Mouse (Mus musculus) testis, adult 2 months (tissue): ENCODE results near the gene Rbfox2. TPM values are rescaled to one million over a fixed set of nuclear protein-coding genes. Genes with fewer than 3 reads are reported as not detected.
"Not testable (repeated sequence)": the region's sequence is repeated elsewhere in the genome, so short reads cannot be mapped to it uniquely, and the experiment has no call there.

ENCODE experiments used
- H3K27ac ChIP-seq: fragments of 200-500 bp; 2 replicates; pipeline ENCODE4 v1.5.1; 2012; ENCODE audit warnings: low read depth, low read length; ENCODE audit not compliant: control insufficient read depth, insufficient read depth
- H3K27me3 ChIP-seq: fragments of 200-500 bp; 2 replicates; pipeline ENCODE4 v1.6.1; 2012; ENCODE audit warnings: mild to moderate bottlenecking, low read length, moderate library complexity; ENCODE audit not compliant: control insufficient read depth, insufficient read depth
- H3K36me3 ChIP-seq: fragments of 200-500 bp; 2 replicates; pipeline ENCODE4 v1.6.1; 2012; ENCODE audit warnings: mild to moderate bottlenecking, low read length; ENCODE audit not compliant: control insufficient read depth, insufficient read depth
- H3K4me1 ChIP-seq: fragments of 200-500 bp; 2 replicates; pipeline ENCODE4 v1.6.1; 2012; ENCODE audit warnings: low read length; ENCODE audit not compliant: control insufficient read depth, insufficient read depth
- H3K4me3 ChIP-seq: fragments of 200-500 bp; 2 replicates; pipeline ENCODE4 v1.5.1; 2012; ENCODE audit warnings: low read depth, mild to moderate bottlenecking, low read length, moderate library complexity, mixed read lengths; ENCODE audit not compliant: control insufficient read depth
- CTCF ChIP-seq: fragments of 200-500 bp; IDR thresholded peaks from 2 replicates; pipeline ENCODE4 v1.5.1; 2012; ENCODE audit warnings: low read depth, mild to moderate bottlenecking, inconsistent platforms, low read length, moderate library complexity; ENCODE audit not compliant: control insufficient read depth, insufficient read depth, insufficient replicate concordance
- POLR2A ChIP-seq: fragments of 200-500 bp; IDR thresholded peaks from 2 replicates; pipeline ENCODE4 v1.6.1; 2012; ENCODE audit warnings: low read depth, mild to moderate bottlenecking, inconsistent platforms, low read length, moderate library complexity; ENCODE audit not compliant: control insufficient read depth
- polyA plus RNA-seq: library from polyadenylated mRNA; depleted of rRNA; stranded (reverse); fragments of >200 nt; gene quantifications from 2 replicates; pipeline ENCODE4 v1.2.3, GENCODE M21; 2012

Rbfox2 gene
- polyA plus RNA-seq, 1 experiment = 12.7 TPM

DNA sequence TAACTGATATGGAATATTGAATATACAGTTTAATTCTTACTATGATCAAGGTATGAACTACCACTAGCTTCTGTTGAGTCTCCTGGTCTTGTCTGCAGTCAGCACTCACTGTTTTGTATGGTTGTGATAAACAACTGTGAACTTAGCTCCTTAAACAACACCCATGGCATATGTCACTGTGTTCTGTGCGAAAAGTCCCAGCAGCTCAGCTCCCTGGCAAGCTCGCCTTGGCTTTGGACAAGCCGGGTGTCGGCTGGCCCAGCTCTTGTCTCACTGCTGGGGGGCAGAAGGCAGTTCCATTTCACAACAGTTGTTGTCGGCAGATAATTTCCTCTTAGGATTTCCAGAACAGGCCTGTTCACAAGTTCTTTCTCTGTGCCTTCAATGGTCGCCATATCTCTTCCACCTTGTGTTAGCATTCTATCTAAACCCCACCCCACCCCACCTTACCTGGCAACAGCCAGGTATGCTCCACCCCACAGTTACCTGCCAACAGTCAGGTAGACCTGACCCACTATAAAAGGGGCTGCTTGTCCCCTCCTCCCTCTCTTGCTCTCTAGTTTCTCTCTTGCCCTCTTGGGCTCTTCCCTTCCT is 241.4 kb downstream of the Rbfox2 start:
- H3K27ac ChIP-seq = no peak overlapping the region
- no peaks in the 10 kb centered on the region for H3K36me3 ChIP-seq
- no peaks in the 10 kb centered on the region for H3K4me1 ChIP-seq
- no peak for TF ChIP-seq POLR2A
- H3K4me3 ChIP-seq = no peak overlapping the region
- no peaks in the 10 kb centered on the region for H3K27me3 ChIP-seq

DNA sequence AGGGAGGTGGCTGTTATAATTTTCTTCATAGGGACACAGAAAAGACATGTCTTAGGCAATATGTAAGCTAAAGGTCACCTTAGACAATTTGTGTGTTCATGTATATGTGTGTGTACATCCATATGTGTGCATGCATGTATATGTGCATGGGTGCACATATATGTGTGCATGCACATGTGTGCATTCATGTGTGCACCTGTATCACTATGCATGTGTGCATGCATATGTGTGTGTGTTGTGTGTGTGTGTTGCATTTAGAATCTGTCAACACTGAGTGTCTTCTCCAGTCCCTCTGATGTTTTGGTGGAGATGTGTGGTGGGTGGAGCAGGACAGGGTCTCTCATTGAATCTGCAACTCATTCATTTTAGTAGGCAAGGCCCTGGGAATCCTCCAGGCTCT is 244.1 kb downstream of the Rbfox2 start:
- no peaks in the 10 kb centered on the region for H3K36me3 ChIP-seq
- H3K27me3 ChIP-seq = no peaks in the 10 kb centered on the region
- H3K4me3 ChIP-seq = no peak overlapping the region
- TF ChIP-seq POLR2A (no peak), CTCF (no peak)
- no peak overlapping the region for H3K27ac ChIP-seq
- peaks cover 6% of the 10 kb centered on the region for H3K4me1 ChIP-seq

DNA sequence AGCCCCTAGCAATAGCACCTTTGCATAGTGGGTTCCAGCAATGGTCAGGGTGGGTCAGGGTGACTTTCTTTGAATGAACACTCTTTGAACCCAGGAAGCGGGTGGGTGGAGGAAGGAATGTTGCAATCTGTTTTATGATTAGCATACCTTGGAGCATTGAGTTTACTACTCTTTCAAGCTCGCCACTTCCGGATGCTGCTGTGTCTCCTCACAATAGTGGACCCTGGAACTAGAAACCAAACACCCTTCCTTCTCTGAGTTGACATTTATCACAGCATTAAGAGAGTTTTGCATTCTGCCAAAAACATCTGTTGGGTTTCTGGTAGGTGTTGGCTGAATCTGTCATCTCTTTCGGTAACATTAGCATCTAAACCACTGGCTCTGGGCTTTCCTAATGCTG is 247.4 kb downstream of the Rbfox2 start:
- not testable (repeated sequence) for H3K36me3 ChIP-seq, H3K4me3 ChIP-seq, H3K27me3 ChIP-seq, H3K4me1 ChIP-seq, H3K27ac ChIP-seq

DNA sequence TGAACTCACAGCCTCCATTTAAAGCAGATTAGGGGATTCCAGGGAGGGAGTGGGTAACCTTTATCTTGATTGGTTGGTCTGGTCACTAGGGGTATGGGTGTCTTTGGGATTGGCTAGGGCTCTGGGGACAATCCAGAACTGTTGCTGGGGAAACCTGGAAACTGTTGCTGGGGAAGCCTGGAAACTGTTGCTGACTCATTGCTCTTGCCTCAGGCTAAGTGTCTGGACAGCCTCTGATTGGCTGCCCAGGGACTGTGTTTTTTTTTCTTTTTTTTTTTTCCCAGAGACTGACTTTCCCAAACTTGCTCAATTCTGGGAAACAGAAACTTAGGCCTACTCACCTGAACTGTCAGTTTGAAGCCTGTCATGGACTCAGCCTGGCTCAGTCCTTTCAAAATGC is 248.2 kb downstream of the Rbfox2 start:
- Histone ChIP-seq H3K36me3 (no peaks in the 10 kb centered on the region), H3K4me1 (peaks cover 6% of the 10 kb centered on the region), H3K27ac (no peak overlapping the region), H3K4me3 (no peak overlapping the region), H3K27me3 (no peaks in the 10 kb centered on the region)
- TF ChIP-seq POLR2A = no peak
- no peak for TF ChIP-seq CTCF

- no peak for TF ChIP-seq CTCF
- no peak for TF ChIP-seq POLR2A
- Histone ChIP-seq H3K36me3 (no peaks in the 10 kb centered on the region), H3K4me3 (no peak overlapping the region), H3K27me3 (no peaks in the 10 kb centered on the region), H3K27ac (no peak overlapping the region), H3K4me1 (peaks cover 6% of the 10 kb centered on the region)
Observed at GRCm38 (mm10) chr15:77056791-77057051, 250.1 kb downstream of the Rbfox2 start.

- TF ChIP-seq POLR2A (no peak), CTCF (no peak)
- no peak overlapping the region for H3K4me3 ChIP-seq
- no peak overlapping the region for H3K27ac ChIP-seq
- no peaks in the 10 kb centered on the region for H3K36me3 ChIP-seq
- no peaks in the 10 kb centered on the region for H3K27me3 ChIP-seq
- H3K4me1 ChIP-seq = peaks cover 6% of the 10 kb centered on the region
Observed at GRCm38 (mm10) chr15:77056001-77056790, 250.6 kb downstream of the Rbfox2 start.

DNA sequence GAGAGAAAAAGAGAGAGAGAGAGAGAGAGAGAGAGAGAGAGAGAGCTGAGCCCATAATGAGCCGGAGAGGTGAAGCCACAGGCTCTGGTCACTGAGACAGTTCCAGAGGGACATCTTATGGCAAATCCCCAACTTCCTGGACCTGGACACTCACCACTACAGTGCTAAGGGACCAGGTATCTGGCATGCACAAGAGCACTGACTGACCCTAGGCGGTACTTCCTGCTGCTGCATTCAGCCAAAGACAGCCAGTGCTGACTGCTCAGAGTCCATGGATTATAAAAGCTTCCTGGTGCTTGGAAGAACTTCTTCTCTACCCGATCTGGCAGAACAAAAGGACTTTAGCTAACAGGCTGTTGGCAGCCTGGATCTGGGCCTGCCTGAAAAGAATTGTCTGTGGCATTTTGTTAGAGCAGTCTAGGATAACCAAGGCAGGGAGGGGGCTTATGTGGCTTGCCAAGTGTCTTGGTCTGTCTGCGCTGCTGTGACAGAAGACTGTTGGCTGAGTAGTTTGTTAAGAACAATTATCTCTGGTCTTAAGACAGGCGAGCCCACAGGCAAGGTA is 252.1 kb downstream of the Rbfox2 start:
- H3K27ac ChIP-seq = no peak overlapping the region
- TF ChIP-seq CTCF (no peak), POLR2A (no peak)
- H3K36me3 ChIP-seq = no peaks in the 10 kb centered on the region
- peaks cover 6% of the 10 kb centered on the region for H3K4me1 ChIP-seq
- no peak overlapping the region for H3K4me3 ChIP-seq
- H3K27me3 ChIP-seq = no peaks in the 10 kb centered on the region
